Mouse (Mus musculus) spleen, adult 2 months (tissue): ENCODE results near the gene Vim.

ENCODE experiments used
- CTCF ChIP-seq: fragments of 200-500 bp; IDR thresholded peaks from 2 replicates; pipeline ENCODE4 v1.5.1; 2011; ENCODE audit warnings: mild to moderate bottlenecking, inconsistent platforms; ENCODE audit not compliant: insufficient read depth, insufficient read length, insufficient replicate concordance; ENCODE audit errors: extremely low read depth
- POLR2A ChIP-seq: fragments of 200-500 bp; IDR thresholded peaks from 2 replicates; pipeline ENCODE4 v1.6.1; 2011; ENCODE audit warnings: low read depth, low read length, inconsistent platforms

DNA sequence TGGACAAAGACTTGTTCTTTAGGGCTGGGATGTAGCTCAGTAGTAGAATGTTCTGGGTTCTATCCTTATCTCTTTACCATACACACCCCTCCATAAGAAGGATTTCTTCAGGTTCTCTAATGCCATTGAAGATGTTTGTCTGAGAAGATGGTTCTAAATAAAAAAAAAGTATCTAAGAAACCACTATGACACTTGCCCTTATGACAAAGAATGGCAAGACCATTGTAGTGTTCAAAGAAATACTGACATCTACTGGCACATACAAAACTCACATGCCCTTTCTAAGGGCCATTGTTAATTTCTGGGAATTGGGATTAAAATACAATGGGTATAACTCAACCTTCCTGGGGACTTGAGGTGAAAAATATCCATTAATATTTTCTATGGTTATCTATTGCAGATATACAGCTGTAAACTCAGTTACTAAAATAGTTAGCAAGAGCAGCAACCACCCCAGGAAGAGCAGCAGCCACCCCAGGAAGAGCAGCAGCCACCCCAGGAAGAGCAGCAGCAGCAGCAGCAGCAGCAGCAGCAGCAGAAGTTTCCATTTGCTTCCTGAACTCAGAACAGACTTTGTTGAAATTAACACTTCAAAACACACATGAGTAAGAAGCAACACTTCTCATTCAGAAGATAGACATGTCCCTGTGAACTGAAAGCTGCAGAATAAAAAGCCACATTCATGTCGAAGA lies 23.4 kb downstream of the Vim start:
- TF ChIP-seq POLR2A (no peak), CTCF (no peak)
